Mouse (Mus musculus): ENCODE data around the gene Rai1. TPM values are rescaled to one million over a fixed set of nuclear protein-coding genes. Genes with fewer than 3 reads are reported as not detected.

Gene Rai1
- total and polyA plus RNA-seq, 3 experiments = 6.6 to 22.6 (median 15.4) TPM

DNA sequence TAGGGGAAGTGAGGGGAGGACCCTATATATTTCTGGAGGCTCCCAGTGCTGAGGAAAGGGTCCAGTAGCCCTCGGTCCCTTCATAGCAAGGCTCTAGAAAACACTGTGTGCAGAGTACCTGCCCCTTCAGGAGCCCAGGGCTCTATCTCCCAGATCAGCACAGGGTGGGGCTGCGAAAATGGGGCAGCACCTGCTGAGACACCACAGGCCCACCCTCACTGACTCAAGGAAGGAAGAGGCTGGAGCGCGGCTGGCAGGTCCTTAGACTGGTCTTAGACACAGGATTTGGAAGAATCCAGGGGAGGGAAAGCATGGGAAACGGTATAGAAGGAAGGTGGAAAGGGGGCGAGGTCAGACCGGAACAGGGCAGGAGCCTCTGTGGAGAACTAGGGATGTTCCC lies 125.7 kb downstream of the Rai1 start:
- no peak for DNase-seq (ENCODE audit: extremely low read depth)
- dilution Hi-C loops (cut with MboI; ENCODE audit: extremely low pct_ligation_motif_present, extremely low pct_unique_long_range_greater_than_20kb, low sequenced_read_pairs) = no loop called here
- H3K9ac ChIP-seq (ENCODE audit: insufficient read depth, low read depth) = no peak overlapping the region

GRCm38 (mm10) chr11:60231326-60231725 lies 126.5 kb downstream of the Rai1 start:
- Histone ChIP-seq H3K4me2 (ENCODE audit: insufficient read depth, low read depth, poor library complexity, severe bottlenecking) (no peak overlapping the region), H3K4me1 (ENCODE audit: control insufficient read depth in 1 of 2, insufficient read depth in 2 of 2) (peaks cover 3 to 31% of the 10 kb centered on the region in 2 experiments; a peak in 3 of 4 replicates), H3K36me3 (replicated peaks in 1 of 2; ENCODE audit: control insufficient read depth in 1 of 2, insufficient read depth in 1 of 2, low read length in 1 of 2) (peaks cover 5 to 21% of the 10 kb centered on the region in 2 experiments), H3K4me3 (replicated peaks in 1 of 3; ENCODE audit: low read depth in 2 of 3, low read length in 2 of 3, poor library complexity in 1 of 3) (no peak overlapping the region), H3K27me3 (replicated peaks) (no peaks in the 10 kb centered on the region), H3K9ac (ENCODE audit: insufficient read depth, low read depth) (no peak overlapping the region), H3K27ac (ENCODE audit: insufficient read depth, low read depth) (no peak overlapping the region), H3K9me3 (replicated peaks; ENCODE audit: low read length) (no peaks in the 10 kb centered on the region), H3K79me2 (replicated peaks; ENCODE audit: control insufficient read depth, extremely low read depth, insufficient read depth, poor library complexity, severe bottlenecking) (no peaks in the 10 kb centered on the region)
- TF ChIP-seq IRF4 (IDR thresholded peaks at IDR 0.05; ENCODE audit: low read depth, low read length) (no peak), MXI1 (IDR thresholded peaks at IDR 0.05; ENCODE audit: low read depth, low read length) (no peak), SMC3 (IDR thresholded peaks at IDR 0.05; ENCODE audit: low read depth, low read length) (no peak), GABPA (IDR thresholded peaks at IDR 0.05; ENCODE audit: insufficient replicate concordance, low read depth, low read length) (no peak), RCOR1 (conservative IDR thresholded peaks at IDR 0.05; ENCODE audit: low read depth, low read length) (no peak), ZC3H11A (IDR thresholded peaks at IDR 0.05; ENCODE audit: low read depth, low read length) (no peak), E2F4 (IDR thresholded peaks at IDR 0.05; ENCODE audit: insufficient replicate concordance, low read depth, low read length) (no peak), EP300 (IDR thresholded peaks at IDR 0.05; ENCODE audit: low read length) (no peak), BHLHE40 (IDR thresholded peaks at IDR 0.05; ENCODE audit: low read depth, low read length) (no peak), ZMIZ1 (IDR thresholded peaks at IDR 0.05; ENCODE audit: low read depth, low read length) (no peak), JUND (conservative IDR thresholded peaks at IDR 0.05; ENCODE audit: low read depth, low read length) (no peak), MAFK (IDR thresholded peaks at IDR 0.05; ENCODE audit: insufficient replicate concordance, low read length) (no peak), POLR2AphosphoS2 (IDR thresholded peaks at IDR 0.05; ENCODE audit: low read depth, low read length) (no peak), KAT2A (IDR thresholded peaks at IDR 0.05; ENCODE audit: insufficient replicate concordance, low read length) (no peak), PAX5 (IDR thresholded peaks at IDR 0.05; ENCODE audit: low read length) (no peak)
- in situ Hi-C loops (cut with MboI; ENCODE audit: low pct_ligation_motif_present, low pct_unique_long_range_greater_than_20kb, low sequenced_read_pairs) (no loop called here), dilution Hi-C loops (cut with MboI; ENCODE audit: extremely low pct_ligation_motif_present, extremely low pct_unique_long_range_greater_than_20kb, low sequenced_read_pairs) (no loop called here)
- no peak for DNase-seq (ENCODE audit: extremely low read depth)

More for the DNA sequence above, 125.7 kb downstream of the Rai1 start:
- Histone ChIP-seq H3K4me3 (replicated peaks in 1 of 3; ENCODE audit: low read depth in 2 of 3, low read length in 2 of 3, poor library complexity in 1 of 3) (no peak overlapping the region), H3K36me3 (replicated peaks in 1 of 2; ENCODE audit: control insufficient read depth in 1 of 2, insufficient read depth in 1 of 2, low read length in 1 of 2) (peaks cover 5 to 19% of the 10 kb centered on the region in 2 experiments), H3K27ac (ENCODE audit: insufficient read depth, low read depth) (no peak overlapping the region), H3K4me1 (ENCODE audit: control insufficient read depth in 1 of 2, insufficient read depth in 2 of 2) (peaks cover 3 to 31% of the 10 kb centered on the region in 2 experiments; a peak in 3 of 4 replicates), H3K27me3 (replicated peaks) (no peaks in the 10 kb centered on the region), H3K79me2 (replicated peaks; ENCODE audit: control insufficient read depth, extremely low read depth, insufficient read depth, poor library complexity, severe bottlenecking) (no peaks in the 10 kb centered on the region), H3K9me3 (replicated peaks; ENCODE audit: low read length) (no peaks in the 10 kb centered on the region), H3K4me2 (ENCODE audit: insufficient read depth, low read depth, poor library complexity, severe bottlenecking) (no peak overlapping the region)
- no peak for TF ChIP-seq TCF12 (IDR thresholded peaks at IDR 0.05; ENCODE audit: low read depth, low read length)
- in situ Hi-C loops (cut with MboI; ENCODE audit: low pct_ligation_motif_present, low pct_unique_long_range_greater_than_20kb, low sequenced_read_pairs) = no loop called here

Data from CH12.LX (cell line).